Mouse (Mus musculus) regulatory T cell (primary cell): ENCODE measurements at regions not wholly inside any gene's neighbourhood (a gene's known extent, or its start where the extent isn't known, plus 50 kb on each side); places are given as distances from the start of the nearest gene placed in this dataset.

Experiments
- in situ Hi-C: fragments of 300-600 bp; cut with MboI, MseI; formaldehyde crosslinking; loops from one replicate; pipeline ENCODE4 v1.15.1; 2025; ENCODE audit warnings: high pct_unique_total_duplicates

- in situ Hi-C loops = loop anchor here (10.0 kb wide), 1 partner anchor 1619 kb away; no protein-coding TSS in a partner anchor
These were observed 807.5 kb upstream of the Aga start for GRCm38 (mm10) chr8:52704055-52704454.

GRCm38 (mm10) chr8:52732150-52732549 is 779.4 kb upstream of the Aga start:
- in situ Hi-C loops = no loop called here
